Mouse (Mus musculus): ENCODE measurements at regions not wholly inside any gene's neighbourhood (a gene's known extent, or its start where the extent isn't known, plus 50 kb on each side); places are given as distances from the start of the nearest gene placed in this dataset.
A peak's percentile ranks its signal among the peaks of the same experiment; 100 is the strongest.

DNA sequence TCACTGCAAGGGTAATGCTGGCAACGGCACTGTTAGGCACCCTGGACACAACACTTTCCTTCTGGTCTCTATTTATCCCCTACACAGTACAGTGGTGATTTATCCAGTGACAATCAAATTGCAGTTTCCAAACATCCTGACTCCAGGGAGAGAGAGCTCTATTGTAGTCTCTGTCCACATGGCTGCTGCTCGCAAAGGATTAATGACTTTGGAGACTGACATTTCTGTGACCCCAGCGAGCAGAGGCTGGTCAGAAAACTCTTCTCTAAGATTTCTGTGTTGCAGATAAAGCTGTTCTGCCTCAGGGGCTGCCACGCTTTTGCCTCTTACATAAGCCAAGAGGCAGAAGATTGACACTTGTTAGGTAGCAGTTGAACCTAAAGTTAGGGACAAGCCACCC lies 83.6 kb upstream of the Nck2 start:
- no peak for ATAC-seq (ENCODE audit: extremely low read depth, insufficient number of reproducible peaks, low FRiP score, poor library complexity, severe bottlenecking)

DNA sequence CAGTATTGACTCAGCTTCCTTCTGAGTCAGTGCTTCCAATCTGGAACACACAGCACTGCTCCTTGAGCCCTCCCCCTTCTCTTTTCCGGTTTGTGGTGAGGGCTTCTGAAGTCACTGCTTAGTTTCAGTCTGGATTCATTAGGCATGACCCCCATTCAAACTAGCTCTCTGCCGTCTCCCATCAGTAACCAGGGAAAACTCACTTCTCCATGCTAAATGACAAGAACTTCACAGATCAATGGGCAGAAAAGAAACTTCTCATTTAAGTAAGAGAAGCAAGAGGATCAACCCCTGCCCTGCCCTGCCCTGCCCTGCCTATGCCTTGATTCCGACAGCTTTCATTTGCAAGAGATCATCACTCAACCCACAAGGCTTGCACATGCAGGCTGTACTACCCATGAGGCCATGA lies 82.9 kb upstream of the Nck2 start:
- ATAC-seq (ENCODE audit: extremely low read depth, insufficient number of reproducible peaks, low FRiP score, poor library complexity, severe bottlenecking) = peak; percentile 57

DNA sequence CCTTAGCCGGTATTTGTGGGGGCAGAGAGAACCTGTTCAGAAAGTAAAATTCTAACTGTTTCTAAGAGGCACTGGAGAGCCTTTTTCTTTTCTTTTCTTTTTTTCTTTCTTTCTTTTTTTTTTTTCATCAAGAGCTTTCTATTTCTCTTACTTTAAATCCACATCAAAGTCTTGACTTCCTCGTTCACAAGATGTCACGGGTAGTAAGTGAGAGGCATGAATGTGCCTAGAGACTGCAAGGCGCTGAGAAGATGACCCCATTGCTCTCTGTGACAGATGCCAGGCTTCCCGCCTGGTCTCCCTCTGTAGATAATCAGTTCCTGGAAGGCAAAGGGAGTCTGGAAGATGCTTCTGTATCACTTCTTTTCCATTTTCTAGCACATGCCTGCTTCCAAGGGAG lies 82.2 kb upstream of the Nck2 start:
- ATAC-seq (ENCODE audit: extremely low read depth, insufficient number of reproducible peaks, low FRiP score, poor library complexity, severe bottlenecking) = no peak

DNA sequence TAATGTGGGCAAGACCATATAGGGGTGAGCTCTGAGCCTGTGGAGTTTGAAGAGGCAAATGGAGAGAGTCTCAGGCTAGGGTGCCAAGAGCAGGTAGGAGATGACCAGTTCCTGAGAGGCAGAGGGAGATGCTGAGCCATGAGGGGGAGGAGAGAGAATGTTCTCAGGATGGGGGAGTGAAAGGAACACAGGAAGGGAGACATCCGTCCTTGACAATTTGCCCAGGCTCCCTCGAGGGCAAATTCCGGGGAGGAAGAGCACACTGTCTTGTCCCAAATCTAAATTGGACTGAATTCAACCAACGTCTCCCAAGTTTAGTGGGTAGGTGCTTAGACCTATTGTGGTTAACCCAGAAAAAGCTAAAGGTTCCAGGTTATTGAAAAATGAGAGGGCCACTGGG lies 81.2 kb upstream of the Nck2 start:
- ATAC-seq (ENCODE audit: extremely low read depth, insufficient number of reproducible peaks, low FRiP score, poor library complexity, severe bottlenecking) = no peak

- no peak for ATAC-seq (ENCODE audit: extremely low read depth, insufficient number of reproducible peaks, low FRiP score, poor library complexity, severe bottlenecking)
Observed at GRCm38 (mm10) chr1:43366433-43366832, 77.9 kb upstream of the Nck2 start.

GRCm38 (mm10) chr1:43367151-43367895 lies 77.1 kb upstream of the Nck2 start:
- ATAC-seq (ENCODE audit: extremely low read depth, insufficient number of reproducible peaks, low FRiP score, poor library complexity, severe bottlenecking) = no peak

- no peak for ATAC-seq (ENCODE audit: extremely low read depth, insufficient number of reproducible peaks, low FRiP score, poor library complexity, severe bottlenecking)
Observed at GRCm38 (mm10) chr1:43371863-43372262, 72.5 kb upstream of the Nck2 start.

DNA sequence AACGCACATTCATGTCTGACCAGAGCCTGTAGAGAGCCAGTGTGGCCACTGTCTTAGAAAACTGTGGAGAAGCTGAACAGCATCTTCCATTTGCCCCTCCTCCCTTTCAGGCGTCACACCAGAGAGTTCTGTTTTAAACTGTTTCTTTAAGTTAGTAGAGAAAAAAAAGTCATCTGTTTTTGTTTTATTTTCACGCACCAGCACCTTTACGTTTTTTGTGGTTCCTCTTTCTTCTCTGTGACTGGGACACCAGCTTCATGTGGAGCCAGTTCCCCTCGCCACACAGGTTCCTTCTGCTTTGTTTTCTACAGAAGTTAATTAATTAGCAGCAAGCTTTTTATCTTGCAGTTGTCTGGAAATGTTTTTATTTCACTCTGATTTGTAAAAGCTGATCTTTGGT lies 69.4 kb upstream of the Nck2 start:
- ATAC-seq (ENCODE audit: extremely low read depth, insufficient number of reproducible peaks, low FRiP score, poor library complexity, severe bottlenecking) = peak; percentile 93

- ATAC-seq (ENCODE audit: extremely low read depth, insufficient number of reproducible peaks, low FRiP score, poor library complexity, severe bottlenecking) = no peak
Observed at GRCm38 (mm10) chr1:43375851-43376250, 68.5 kb upstream of the Nck2 start.

DNA sequence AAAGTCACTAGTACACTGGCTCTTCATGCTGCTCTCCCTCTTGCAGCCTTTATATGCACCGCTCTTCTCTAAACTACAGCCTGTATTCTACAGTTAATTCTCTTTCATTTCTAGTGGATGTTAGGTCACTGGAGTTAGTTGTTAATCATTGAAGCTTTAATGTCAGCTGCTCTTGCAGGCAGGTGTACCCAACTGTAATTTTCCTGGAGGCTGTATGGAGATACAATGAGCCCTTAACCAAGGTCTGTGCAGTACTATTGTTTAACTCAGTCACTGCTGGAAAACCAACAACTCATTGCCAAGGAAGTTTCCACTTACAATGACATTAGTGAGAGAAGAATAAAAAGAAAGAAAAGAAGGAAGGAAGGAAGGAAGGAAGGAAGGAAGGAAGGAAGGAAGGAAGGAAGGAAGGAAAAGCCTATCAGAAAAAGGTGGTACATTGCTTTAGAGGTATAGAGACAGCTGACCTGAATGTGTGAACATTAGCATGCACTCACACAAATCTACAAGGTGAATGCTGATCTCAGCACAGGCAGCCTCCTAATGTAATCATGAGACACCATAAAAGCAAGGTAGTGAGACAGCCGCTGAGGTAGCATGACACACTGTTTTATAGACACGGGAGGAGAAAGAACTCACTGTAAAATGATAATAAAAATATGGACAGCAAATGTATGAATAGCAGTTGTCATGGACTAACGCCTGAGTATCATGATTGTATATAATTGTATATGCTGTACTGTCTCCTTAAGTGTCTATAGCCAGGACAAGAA lies 66.7 kb upstream of the Nck2 start:
- no peak for ATAC-seq (ENCODE audit: extremely low read depth, insufficient number of reproducible peaks, low FRiP score, poor library complexity, severe bottlenecking)

DNA sequence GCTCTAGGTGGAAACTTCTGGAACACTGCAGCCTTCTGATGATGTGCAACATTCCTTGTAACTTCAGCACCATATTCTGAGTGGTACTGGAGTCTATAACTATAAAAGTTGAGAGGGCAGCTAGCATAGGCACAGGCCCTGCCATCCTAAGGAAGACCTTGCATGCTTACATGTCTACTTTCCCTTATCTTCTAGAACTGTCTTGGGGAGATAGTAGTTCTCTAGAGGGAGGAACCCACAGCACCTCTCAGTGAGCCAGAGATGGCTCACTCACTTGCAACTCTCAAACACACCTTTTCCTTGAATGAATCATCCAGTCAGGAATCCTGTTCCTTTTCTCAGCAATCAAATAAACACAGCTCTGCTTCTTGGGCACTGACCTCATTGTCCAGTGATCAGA lies 59.4 kb upstream of the Nck2 start:
- no peak for ATAC-seq (ENCODE audit: extremely low read depth, insufficient number of reproducible peaks, low FRiP score, poor library complexity, severe bottlenecking)

DNA sequence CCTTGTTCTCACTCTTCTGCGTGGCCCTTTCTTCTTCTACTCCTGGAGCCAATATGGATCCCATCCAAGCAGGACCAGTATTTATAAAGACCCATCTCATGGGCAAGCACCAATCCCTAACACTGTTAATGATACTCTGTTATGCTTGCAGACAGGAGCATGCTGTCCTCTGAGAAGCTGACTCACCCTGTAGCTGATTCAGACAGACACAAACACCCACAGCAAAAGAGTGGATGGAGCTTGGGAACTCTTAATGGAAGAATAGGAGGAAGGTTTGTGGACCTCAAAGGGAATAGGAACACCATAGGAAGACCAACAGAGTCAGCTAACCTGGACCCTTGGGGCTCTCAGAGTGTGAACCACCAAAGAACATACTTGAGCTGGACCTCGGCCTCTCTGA lies 50.3 kb upstream of the Nck2 start:
- no peak for ATAC-seq (ENCODE audit: extremely low read depth, insufficient number of reproducible peaks, low FRiP score, poor library complexity, severe bottlenecking)
